Mouse (Mus musculus): ENCODE data around the gene Galr3. TPM values are rescaled to one million over a fixed set of nuclear protein-coding genes. Genes with fewer than 3 reads are reported as not detected.
"Not testable (repeated sequence)": the region's sequence is repeated elsewhere in the genome, so short reads cannot be mapped to it uniquely, and the experiment has no call there.

Galr3 gene
- total RNA-seq (2021): not detected
- long read RNA-seq, experiment 1: 0 reads
- long read RNA-seq, experiment 2: 0 reads

DNA sequence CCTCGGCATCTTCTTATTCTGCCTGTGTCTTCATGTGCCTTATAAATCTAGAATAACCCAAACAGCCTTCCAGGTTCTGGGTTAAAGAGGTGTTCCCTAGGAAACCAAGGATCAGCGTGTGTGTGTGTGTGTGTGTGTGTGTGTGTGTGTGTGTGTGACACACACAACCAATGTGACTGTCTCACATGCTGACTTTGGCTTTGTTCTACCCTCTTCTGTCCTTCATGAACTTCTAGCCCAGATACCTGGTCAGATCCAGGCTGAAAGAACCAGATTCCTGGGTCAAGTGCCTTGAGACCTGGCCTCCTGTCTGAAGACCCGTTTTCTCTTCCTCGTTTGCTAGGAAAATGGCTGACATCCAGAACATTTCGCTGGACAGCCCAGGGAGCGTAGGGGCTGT lies at the start of gene Galr3:
TSS of gene Galr3 (plus strand) at position 301 of the 400 bp plus-strand sequence.
- DNase-seq: no peak

DNA sequence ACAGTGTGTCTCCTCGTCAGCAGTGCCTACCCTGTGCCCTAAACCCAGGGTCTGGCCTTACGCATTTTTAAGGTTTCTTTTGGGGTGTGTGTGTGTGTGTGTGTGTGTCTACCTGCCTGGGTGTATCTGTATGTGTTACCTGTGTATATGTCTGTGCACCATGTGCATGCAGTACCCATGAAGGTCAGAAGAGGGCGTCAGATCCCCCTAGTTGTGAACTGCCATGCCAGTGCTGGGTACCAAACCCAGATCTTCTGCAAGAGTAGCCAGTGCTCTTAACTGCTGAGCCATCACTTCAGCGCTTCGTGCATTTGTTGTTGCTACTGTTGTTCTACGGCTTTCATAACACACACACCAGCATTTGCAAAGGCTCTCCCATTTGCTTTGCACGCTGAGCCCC lies 49.5 kb upstream of the Galr3 start:
- no peak for DNase-seq

DNA sequence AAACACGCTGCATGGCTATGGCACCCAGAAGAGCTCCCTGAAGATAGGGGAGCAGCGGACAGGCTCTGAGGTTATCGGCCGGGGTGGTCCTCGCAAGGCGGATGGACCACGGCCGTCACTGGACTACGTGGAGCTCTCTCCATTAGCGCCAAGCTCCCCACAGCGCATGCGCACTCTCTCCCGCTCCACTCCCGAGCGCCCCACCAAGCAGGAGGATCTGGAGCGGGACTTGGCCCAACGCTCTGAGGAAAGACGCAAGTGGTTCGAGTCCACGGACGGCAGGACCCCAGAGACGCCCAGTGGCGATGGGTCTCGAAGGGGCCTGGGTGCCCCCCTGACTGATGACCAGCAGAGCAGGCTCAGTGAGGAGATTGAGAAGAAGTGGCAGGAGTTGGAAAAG lies 48.8 kb upstream of the Galr3 start:
- no peak for DNase-seq

DNA sequence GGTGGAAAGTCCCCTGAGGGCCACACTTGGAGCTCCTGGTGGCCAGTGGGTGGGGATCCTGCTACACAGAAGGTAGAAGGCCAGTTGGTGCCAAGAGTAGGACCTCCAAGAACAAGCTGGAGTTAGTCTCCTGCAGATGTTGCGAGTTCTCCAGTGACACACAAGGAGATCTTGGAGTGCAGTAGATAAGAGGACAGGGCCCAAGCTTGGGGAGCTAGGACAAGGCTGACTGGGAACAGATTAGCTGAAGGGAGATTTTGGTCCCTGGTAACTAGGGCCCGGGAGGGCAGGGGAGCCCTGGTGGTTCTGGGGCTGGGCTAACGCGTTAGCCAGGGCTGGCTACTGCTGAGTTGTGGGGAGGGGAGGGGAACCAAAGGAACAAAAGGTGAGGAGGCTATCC lies 45.8 kb upstream of the Galr3 start:
- no peak for DNase-seq

DNA sequence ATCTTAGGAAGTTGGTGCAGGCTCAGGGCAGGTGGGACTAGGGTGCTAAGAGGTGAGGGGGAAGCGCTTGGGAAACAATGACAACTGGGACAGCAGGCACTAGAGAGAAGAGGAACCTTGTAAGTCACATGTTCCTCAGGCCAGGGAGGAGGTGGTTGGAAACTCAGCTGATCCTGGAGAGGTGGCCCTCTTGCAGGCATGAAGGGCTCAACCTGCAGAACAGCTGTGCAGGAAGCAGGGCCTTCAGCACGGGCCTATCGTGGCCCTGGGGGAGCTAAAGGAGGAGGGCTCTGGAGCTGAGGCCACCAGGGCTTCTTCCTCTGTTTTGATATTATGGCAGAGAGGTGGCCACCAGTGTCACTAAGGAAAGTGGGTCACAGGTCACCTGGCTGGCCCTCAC lies 45.0 kb upstream of the Galr3 start:
- DNase-seq: no peak

DNA sequence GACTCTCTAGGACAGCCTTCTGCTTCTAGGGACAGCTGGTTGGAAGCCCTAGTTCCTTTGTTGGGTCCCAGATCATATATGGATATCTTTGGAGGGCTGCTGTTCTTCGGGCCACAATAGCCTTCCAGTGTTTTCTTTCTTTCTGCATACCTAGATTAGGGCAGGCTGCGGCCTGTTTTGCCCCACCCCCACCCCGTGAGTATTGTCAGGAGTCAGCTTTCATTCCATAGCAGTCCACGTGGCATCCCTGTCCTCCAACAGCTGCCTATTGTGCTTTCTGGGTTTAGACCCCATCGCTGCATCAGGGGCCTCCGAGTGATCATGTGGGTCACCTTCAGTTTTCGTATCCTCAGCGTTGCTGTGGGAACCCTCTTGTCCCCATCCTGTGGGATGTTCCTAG lies 43.3 kb upstream of the Galr3 start:
- no peak for DNase-seq

DNA sequence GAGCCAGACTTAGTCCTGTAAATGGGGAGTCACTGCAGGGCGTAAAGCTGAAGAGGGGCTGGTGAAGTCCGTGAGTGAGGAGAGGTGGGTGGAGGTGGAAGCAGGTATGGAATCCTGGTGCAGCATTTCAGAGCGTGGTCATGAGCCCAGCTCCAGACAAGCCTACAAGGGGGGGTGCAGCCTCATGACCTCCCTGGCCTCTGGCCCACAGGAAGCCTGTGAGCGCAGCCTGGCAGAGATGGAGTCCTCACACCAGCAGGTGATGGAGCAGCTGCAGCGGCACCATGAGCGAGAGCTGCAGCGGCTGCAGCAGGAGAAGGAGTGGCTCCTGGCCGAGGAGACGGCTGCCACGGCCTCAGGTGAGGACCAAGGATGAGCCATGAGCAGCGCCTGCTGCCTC lies 42.1 kb upstream of the Galr3 start:
- DNase-seq: no peak

DNA sequence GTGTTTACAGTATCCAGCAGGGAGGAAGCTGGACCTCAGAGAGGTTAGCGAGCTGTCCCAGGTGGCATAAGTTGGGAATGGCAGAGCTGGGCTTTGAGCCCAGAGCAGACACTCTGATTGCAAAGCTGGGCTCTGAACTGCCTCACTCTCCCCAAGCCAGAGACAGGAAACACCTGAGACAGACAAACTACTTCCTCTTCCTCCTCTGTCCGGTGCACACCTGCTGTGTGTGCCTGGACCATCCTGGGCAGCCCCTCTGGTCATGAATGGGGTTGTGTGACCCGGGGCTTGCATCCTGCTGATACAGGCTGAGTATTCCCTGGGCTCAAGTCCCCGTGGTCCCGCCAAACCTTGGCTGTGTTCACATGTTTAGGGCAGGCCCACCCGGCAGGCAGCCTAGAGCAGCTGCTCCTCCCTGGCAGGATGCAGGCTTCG lies 41.3 kb upstream of the Galr3 start:
- DNase-seq: peak in 1 of 2 experiments; percentile 19

DNA sequence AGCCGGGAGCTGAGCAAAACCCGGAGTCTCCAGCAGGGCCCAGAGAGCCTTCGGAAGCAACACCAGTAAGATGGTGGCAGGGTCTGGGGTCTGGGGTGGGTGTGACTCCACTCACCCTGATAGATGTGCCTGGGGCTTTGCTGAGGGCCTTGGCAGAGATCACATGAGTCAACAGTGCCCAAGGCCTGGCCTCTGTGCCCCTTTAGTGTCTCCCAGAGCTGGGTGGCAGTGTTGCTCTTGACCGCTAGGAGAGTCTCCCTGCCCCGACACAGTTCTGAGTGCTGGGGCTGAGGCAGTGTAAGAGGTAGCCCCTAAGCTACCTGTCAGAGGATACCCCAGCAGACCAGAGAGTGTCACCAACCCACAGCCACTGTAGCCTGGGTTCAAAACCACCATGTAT lies 40.1 kb upstream of the Galr3 start:
- DNase-seq: no peak

DNA sequence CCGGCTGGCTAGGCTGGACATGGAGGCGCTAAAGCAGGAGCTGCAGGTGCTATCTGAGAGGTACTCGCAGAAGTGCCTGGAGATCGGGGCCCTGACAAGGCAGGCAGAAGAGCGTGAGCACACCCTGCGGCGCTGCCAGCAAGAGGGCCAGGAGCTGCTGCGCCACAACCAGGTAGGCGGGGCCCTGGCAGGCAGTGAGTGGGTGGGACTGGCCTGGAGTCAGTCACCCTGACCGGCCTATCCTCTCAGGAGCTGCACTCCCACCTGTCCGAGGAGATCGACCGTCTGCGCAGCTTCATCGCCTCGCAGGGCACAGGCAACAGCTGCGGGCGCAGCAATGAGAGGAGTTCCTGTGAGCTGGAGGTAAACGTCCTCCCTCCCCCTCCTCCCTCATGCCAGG lies 39.6 kb upstream of the Galr3 start:
- no peak for DNase-seq

DNA sequence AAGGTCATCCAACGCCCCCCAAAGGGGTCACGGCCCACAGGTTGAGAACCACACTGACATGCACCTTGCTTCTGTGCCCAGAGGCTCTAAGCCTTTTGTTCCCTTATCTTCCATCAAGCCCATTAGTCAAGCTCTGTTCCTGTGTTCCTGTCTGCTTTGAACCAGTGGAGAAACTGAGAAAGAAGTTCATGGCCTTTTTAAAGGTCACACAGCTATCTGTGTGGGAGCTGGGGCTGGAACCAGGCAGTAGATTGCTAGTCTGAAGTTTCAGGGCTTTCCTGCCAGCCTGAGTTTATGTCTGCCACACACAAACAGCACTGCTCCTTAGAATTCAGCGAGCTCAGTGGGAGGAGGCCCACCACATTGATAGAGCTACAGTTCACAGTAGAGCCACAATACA lies 38.6 kb upstream of the Galr3 start:
- no peak for DNase-seq

DNA sequence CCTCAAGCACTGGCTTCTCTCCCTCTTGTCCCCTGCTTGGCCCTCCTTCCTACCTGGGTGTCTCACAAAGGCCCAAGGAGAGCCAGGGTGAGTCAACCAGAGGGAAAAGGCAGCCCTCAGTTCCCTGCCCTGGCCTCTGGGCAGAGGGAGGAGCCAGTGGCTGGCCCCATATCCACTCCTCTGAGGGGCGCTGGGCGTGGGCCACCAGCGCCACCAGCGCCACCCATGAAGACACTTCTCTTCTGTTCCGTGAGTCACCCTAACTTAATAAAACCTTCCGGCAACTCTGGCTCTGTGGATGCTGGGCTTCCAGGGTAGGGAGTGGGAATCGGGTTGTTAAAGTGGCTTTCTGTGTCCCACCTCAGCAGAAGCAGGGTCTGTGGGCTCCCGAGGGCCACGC lies 36.1 kb upstream of the Galr3 start:
- no peak for DNase-seq

DNA sequence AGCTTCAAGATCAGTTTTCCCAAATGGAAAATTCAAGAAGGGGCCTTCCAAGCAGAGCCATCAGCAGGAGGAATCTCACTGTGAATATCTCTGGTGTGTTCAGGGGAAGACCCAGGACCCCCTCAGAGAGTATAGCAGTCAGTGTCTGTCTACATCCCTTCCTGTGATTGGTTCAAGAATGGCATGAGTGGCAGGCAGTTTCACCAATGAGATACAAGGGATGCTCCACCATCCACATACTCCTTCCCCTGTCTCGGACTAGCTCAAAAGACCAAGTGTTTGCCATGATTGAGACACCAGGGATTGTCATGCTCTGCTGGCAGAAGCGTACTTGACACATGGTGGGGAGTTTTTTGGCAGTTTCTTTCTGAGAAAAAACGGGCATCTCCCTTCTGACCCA lies 35.0 kb upstream of the Galr3 start:
- DNase-seq: no peak

DNA sequence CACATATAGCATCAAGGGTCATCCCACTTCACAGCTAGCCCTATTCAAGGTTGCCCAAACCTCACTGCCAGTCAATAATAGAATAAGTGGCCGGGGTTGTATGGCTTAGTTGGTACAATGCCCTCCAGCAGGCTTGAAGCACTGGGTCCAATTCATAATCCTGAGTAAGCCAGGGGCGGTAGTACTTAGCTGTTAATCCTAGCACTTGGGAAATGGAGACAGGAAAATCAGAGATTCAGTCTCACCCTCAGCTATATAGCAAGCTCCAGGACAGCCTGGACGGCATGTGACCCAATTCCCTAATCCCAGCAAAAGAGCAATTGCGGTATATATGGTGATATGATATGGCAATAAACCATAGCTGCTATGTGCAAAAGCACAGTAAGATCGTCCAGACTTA lies 34.6 kb upstream of the Galr3 start:
- no peak for DNase-seq

DNA sequence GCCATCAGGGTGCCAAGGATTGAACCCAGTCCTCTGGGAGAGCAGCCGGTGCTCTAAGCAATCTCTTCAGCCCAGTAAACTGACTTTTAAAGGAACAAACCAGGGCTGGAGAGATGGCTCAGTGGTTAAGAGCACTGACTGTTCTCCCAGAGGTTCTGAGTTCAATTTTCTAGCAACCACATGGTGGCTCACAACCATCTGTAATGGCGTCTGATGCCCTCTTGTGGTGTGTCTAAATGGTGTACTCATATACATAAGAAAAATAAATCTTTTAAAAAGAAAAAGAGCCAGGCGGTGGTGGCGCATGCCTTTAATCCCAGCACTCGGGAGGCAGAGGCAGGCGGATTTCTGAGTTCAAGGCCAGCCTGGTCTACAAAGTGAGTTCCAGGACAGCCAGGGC lies 33.8 kb upstream of the Galr3 start:
- not testable (repeated sequence) for DNase-seq

DNA sequence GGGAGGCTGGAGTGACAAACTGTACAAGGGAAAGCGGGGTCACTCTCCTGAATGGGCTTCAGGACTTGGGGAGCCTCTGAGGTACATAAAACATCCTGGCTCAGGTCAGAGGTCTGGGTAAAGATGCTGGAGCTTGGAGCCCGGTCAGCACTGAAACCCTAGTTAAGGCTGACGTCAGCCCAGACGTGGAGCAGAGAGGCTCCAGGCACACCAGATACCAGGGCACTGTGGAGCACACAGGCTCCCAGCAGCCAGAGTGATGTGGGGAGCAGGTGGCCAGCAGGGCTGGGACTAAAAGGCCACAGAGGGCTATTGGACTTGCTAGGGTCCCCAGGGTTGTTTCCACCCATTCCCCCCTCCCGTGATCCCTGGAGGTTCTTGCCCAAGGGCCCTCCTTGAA lies 32.0 kb upstream of the Galr3 start:
- DNase-seq: no peak

DNA sequence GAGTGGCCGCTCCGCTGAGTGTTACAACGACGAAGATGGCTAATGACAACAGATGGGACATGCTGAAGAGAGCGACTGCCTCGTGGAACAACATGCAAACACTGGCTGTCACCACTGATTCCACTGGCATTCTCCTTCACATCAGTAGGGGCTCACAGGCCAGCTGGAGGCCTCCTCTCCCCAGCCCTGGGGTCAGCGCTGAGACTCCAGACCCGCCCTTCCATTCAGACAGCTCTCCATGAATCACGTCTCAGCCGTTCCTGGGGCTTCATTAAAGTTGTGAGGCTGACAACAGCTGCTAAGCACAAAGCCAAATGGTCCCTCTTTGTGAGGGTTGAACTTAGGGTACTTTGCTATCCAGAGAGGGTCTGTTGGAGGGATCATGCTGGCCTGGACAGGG lies 30.1 kb upstream of the Galr3 start:
- no peak for DNase-seq

DNA sequence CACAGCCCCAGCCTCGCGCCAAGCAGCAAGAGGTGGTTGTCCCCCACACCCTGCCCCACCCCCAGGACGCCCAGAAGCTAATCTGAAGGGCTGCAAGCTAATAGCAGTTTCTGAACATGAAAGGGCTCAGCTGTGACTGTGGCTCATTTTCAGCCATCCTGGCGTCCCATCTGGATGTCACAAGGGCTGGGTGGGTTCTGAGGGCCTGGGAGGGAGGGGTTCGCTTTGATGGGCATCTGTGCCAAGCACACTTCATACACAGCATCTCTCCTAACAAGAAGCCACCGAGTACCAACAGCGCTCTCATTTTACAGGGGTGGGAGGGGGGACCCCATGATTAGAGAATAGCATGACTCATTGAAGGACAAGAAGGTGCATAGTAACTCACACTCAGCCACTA lies 28.3 kb upstream of the Galr3 start:
- DNase-seq: no peak

DNA sequence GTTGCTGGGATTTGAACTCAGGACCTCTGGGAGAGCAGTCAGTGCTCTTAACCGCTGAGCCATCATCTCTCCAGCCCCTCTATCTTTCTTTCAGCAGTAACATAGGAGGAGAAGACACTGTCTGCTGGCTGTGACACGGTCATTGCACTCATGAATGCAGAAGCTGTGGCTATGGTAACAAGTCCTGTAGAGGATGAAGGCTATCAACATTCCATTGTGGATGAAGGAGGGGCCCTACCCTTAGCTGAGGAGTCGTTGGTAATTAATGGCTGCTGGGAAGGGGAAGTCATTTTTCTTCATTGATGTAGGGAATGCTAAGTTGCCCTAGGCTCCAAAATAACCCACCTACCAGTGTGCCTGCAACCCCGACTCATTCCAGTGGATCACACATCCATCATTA lies 23.5 kb upstream of the Galr3 start:
- DNase-seq: no peak

DNA sequence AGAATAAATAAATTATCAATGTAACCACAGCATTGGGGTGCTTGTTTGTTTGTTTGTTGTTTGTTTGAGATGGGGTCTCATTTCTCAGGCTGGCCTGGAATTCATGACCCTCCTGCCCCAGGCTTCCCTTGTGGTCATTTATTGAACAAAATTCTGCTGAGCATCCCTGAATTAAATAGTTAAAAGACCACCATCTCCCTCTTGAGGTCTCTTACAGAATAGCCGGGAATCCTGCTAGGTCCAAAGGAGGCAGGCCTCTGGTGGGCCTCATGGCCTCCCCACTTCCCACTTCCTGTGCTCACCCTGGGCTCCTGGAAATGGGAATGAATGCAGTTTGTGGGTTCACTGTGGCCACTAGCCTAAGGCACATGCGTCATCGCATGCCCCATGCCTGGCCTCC lies 22.8 kb upstream of the Galr3 start:
- DNase-seq: no peak

DNA sequence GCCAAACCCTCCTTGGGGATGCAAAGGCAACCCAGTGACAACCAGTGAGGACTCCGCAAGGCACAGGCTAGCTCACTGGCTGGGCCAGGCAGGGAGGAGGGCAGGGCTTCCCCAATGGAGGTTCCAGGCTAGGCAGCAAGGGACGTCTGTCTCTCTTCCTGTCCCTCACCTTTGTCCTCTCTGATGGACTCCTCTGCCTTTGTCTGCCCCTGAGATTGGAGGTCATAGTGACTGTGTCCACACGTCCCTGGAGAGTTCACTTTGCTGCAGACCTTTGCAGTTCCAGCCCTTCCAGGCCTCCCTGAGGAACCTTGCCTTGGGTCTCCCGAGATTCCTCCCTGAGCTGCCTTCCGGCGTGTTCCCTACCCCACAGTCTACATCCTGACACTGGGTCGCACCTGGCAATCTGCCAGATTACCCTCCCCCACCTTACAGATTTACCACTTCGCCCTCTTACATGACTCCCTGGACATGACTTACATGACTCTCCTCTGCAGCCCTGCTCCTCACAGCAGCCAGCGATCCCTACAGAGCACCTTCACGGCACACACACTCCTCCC lies 18.9 kb upstream of the Galr3 start:
- no peak for DNase-seq

DNA sequence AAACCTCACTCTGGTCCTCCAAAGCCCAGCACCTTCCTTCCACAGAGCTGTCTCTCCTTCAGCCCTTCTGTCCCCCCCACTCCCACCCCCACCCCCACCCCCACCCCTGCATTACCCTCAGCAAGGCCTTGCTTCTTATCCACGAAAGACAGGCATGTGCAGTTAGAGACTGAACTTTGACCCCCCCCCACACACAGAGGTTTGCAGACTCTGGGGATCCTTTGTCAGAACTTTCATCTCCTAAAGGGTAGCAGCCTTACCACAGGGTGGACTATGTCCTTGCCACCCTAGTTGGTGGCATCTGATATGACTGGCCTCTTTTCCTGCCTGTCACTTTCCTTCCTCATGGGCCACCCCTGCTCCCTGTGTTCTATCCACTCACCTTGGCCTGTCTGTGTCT lies 18.3 kb upstream of the Galr3 start:
- no peak for DNase-seq

DNA sequence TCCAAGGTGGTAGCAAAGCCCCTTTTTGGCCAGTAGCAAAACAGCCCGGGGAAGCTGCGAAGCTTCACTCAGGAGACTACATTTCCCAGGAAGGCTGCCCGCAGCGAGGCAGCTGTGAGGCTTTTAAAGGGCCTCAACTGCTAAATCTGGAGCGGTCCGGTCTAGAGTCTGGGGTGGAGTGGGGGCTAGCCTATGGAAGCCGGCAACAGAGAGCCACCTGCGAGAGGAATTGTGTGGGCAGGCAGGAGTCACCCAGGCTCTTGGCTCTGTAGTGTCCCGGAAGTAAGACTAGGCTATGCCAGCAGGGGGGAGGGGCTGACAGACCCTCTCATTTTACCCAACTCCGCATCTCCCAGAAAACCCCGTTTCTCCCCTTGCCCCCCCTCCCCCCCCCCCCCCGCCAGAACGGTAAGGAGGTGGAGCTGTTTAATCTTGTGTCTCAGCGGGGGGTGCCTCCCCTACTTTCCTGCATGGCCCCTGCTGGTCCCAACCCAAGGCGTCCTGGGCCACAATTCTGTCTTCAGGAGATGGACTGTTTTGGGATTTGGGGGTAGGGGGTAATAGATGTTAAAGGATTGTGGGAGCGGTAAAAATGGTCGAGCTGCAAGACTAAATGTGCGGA lies 15.9 kb upstream of the Galr3 start:
- DNase-seq: peak in 1 of 2 experiments; percentile 28

DNA sequence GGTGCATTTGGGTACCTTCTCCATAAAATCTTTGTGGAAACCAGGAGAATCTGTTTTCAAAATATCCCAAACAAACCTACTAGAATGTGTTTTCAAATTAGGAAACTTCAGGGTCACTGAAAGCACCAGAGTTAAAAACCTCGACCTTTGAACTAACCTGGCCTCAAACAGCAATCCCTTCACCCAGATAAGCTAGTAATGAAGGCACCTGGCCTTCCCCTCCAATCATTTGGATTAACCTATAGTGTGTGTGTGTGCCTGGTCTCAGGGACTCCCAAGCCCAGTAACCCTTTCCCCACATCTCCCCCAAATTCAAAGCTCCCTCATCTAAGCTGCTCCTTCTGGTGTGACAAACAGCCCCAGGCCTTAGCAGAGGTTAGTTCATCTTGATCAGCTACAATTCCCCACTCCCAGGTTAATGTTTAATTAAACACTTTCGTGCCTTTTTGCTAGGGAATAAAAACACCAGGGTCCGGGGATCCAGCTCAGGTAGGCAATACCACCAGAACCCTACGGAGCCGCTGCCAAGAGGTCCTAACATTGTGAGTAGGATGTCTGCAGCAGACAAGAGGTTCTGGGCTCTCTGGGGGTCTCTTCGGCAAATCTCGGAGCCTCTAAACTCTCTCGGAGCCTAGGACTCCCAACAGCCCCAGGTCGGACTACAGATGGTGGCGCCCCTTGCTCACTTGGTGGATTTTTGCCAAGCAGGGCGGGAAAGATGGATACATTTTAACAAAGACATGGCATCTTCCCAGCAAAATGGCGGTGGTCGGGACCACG lies 15.0 kb upstream of the Galr3 start:
- peak in 1 of 2 experiments; percentile 18 for DNase-seq
